Mouse (Mus musculus) kidney, embryonic 14.5 days (tissue): ENCODE results near the gene Incenp. TPM values are rescaled to one million over a fixed set of nuclear protein-coding genes. Genes with fewer than 3 reads are reported as not detected.
"Not testable (repeated sequence)": the region's sequence is repeated elsewhere in the genome, so short reads cannot be mapped to it uniquely, and the experiment has no call there.

Experiments used
- ATAC-seq: fragments of 200-750 bp; cut with Nextera tagmentation; 2 replicates; pipeline ENCODE4 v1.8.0; 2017; ENCODE audit warnings: moderate number of reproducible peaks, mild to moderate bottlenecking, moderate TSS enrichment, moderate library complexity; ENCODE audit not compliant: low FRiP score, low TSS enrichment
- H3K27ac ChIP-seq: fragments of 300-500 bp; sonication (generic); 2 replicates; pipeline ENCODE4 v1.5.1; 2014; ENCODE audit warnings: low read depth, mild to moderate bottlenecking, low read length, moderate library complexity, mixed read lengths
- H3K27me3 ChIP-seq: fragments of 300-500 bp; sonication (generic); 2 replicates; pipeline ENCODE4 v1.6.1; 2014; ENCODE audit warnings: mild to moderate bottlenecking, low read length; ENCODE audit not compliant: control insufficient read depth, insufficient read depth
- H3K36me3 ChIP-seq: fragments of 300-500 bp; sonication (generic); 2 replicates; pipeline ENCODE4 v1.6.1; 2014; ENCODE audit warnings: low read length, mixed read lengths; ENCODE audit not compliant: control insufficient read depth, insufficient read depth
- H3K4me1 ChIP-seq: fragments of 300-500 bp; sonication (generic); 2 replicates; pipeline ENCODE4 v1.6.1; 2014; ENCODE audit warnings: low read length, mixed read lengths; ENCODE audit not compliant: control insufficient read depth, insufficient read depth
- H3K4me2 ChIP-seq: fragments of 300-500 bp; sonication (generic); replicated peaks from 2 replicates; pipeline ENCODE4 v1.6.1; 2014; ENCODE audit warnings: low read depth, mild to moderate bottlenecking, low read length
- H3K4me3 ChIP-seq: fragments of 300-500 bp; sonication (generic); 2 replicates; pipeline ENCODE4 v1.5.1; 2014; ENCODE audit warnings: mild to moderate bottlenecking, low read length
- H3K9ac ChIP-seq: fragments of 300-500 bp; sonication (generic); 2 replicates; pipeline ENCODE4 v1.6.1; 2014; ENCODE audit warnings: low read depth, mild to moderate bottlenecking, low read length, moderate library complexity
- H3K9me3 ChIP-seq: fragments of 300-500 bp; sonication (generic); 2 replicates; pipeline ENCODE4 v1.6.1; 2016; ENCODE audit warnings: low read length; ENCODE audit not compliant: control insufficient read depth
- WGBS: fragments of 180-500 bp; shearing (Covaris S2); extraction: QIAGEN DNeasy Blood & Tissue Kit; methylation state at CpG from one replicate; pipeline ENCODE4 v1.1.7; 2014; 5-methylcytosine and 5-hydroxymethylcytosine counted together
- polyA plus RNA-seq: library from polyadenylated mRNA; unstranded; fragments of >200 nt; fragmentation: Nextera tagmentation; extraction: Ambion mirVana; gene quantifications from 2 replicates; pipeline ENCODE4 v1.2.1, GENCODE M21; 2014

Incenp gene
- polyA plus RNA-seq, 1 experiment from 2014 or later, result 104 TPM

- Histone ChIP-seq H3K4me3 (no peak overlapping the region), H3K27ac (no peak overlapping the region), H3K4me1 (peaks cover 15% of the 10 kb centered on the region; the same call in 1 of the 2 replicates), H3K36me3 (no peaks in the 10 kb centered on the region), H3K9ac (no peak overlapping the region), H3K4me2 (no peak overlapping the region), H3K9me3 (no peaks in the 10 kb centered on the region), H3K27me3 (no peaks in the 10 kb centered on the region)
- ATAC-seq, result no peak
- WGBS, result 81% methylated on average over 6 of the region's 6 CpGs
Observed at GRCm38 (mm10) chr19:9938156-9938823, 38.9 kb upstream of the Incenp start.

GRCm38 (mm10) chr19:9937428-9937827 lies 38.1 kb upstream of the Incenp start:
- WGBS, result 63% methylated on average over 5 of the region's 5 CpGs
- peaks cover 7% of the 10 kb centered on the region; the same call in 1 of the 2 replicates for H3K4me1 ChIP-seq
- ATAC-seq, result no peak

GRCm38 (mm10) chr19:9936579-9936978 lies 37.2 kb upstream of the Incenp start:
- no peaks in the 10 kb centered on the region for H3K27me3 ChIP-seq
- H3K27ac ChIP-seq, result no peak overlapping the region
- WGBS, result 67% methylated on average over 5 of the region's 5 CpGs
- no peak for ATAC-seq
- no peaks in the 10 kb centered on the region for H3K9me3 ChIP-seq
- H3K4me2 ChIP-seq, result no peak overlapping the region
- 0 out of 2 replicates have a peak, but pooled peaks cover 3% of the 10 kb centered on the region for H3K4me1 ChIP-seq
- no peak overlapping the region for H3K4me3 ChIP-seq
- H3K9ac ChIP-seq, result no peak overlapping the region
- H3K36me3 ChIP-seq, result no peaks in the 10 kb centered on the region

More at GRCm38 (mm10) chr19:9937428-9937827, 38.1 kb upstream of the Incenp start:
- no peaks in the 10 kb centered on the region for H3K27me3 ChIP-seq
- H3K36me3 ChIP-seq, result no peaks in the 10 kb centered on the region
- H3K4me2 ChIP-seq, result no peak overlapping the region
- H3K27ac ChIP-seq, result no peak overlapping the region
- H3K4me3 ChIP-seq, result no peak overlapping the region
- no peak overlapping the region for H3K9ac ChIP-seq
- no peaks in the 10 kb centered on the region for H3K9me3 ChIP-seq

GRCm38 (mm10) chr19:9933908-9934307 lies 34.6 kb upstream of the Incenp start:
- 65% methylated on average over 2 of the region's 2 CpGs for WGBS
- Histone ChIP-seq H3K4me1 (0 out of 2 replicates have a peak, but pooled peaks cover 2% of the 10 kb centered on the region), H3K9ac (no peak overlapping the region), H3K4me2 (no peak overlapping the region), H3K27ac (no peak overlapping the region), H3K9me3 (no peaks in the 10 kb centered on the region), H3K36me3 (no peaks in the 10 kb centered on the region), H3K4me3 (no peak overlapping the region), H3K27me3 (no peaks in the 10 kb centered on the region)
- ATAC-seq, result no peak

- not testable (repeated sequence) for H3K9me3 ChIP-seq, H3K27ac ChIP-seq, ATAC-seq, H3K4me2 ChIP-seq, H3K4me1 ChIP-seq, H3K4me3 ChIP-seq, H3K9ac ChIP-seq, H3K27me3 ChIP-seq, H3K36me3 ChIP-seq
- WGBS, result 69% methylated on average over 2 of the region's 2 CpGs
Observed at GRCm38 (mm10) chr19:9931167-9931607, 31.8 kb upstream of the Incenp start.

GRCm38 (mm10) chr19:9928089-9928488 lies 28.7 kb upstream of the Incenp start:
- ATAC-seq, result no peak
- no peaks in the 10 kb centered on the region for H3K36me3 ChIP-seq
- no peaks in the 10 kb centered on the region for H3K9me3 ChIP-seq
- no peak overlapping the region for H3K4me3 ChIP-seq
- no peak overlapping the region for H3K4me2 ChIP-seq
- WGBS, result 83% methylated on average over 9 of the region's 9 CpGs
- no peak overlapping the region for H3K27ac ChIP-seq
- no peak overlapping the region for H3K9ac ChIP-seq
- H3K4me1 ChIP-seq, result peaks cover 9% of the 10 kb centered on the region; the same call in 1 of the 2 replicates
- H3K27me3 ChIP-seq, result no peaks in the 10 kb centered on the region

- WGBS, result 34% methylated on average over 8 of the region's 8 CpGs
- Histone ChIP-seq H3K27ac (no peak overlapping the region), H3K36me3 (no peaks in the 10 kb centered on the region), H3K9ac (no peak overlapping the region), H3K4me3 (no peak overlapping the region), H3K4me2 (no peak overlapping the region), H3K27me3 (no peaks in the 10 kb centered on the region), H3K9me3 (no peaks in the 10 kb centered on the region), H3K4me1 (peaks cover 25% of the 10 kb centered on the region)
- ATAC-seq, result no peak
Observed at GRCm38 (mm10) chr19:9924769-9925272, 25.5 kb upstream of the Incenp start.

GRCm38 (mm10) chr19:9924034-9924768 lies 24.9 kb upstream of the Incenp start:
- Histone ChIP-seq H3K27me3 (no peaks in the 10 kb centered on the region), H3K9me3 (no peaks in the 10 kb centered on the region), H3K4me1 (peaks cover 25% of the 10 kb centered on the region), H3K36me3 (no peaks in the 10 kb centered on the region), H3K27ac (no peak overlapping the region), H3K4me3 (no peak overlapping the region), H3K9ac (no peak overlapping the region), H3K4me2 (no peak overlapping the region)
- no peak for ATAC-seq
- WGBS, result 43% methylated on average over 13 of the region's 13 CpGs

- Histone ChIP-seq H3K27ac (no peak overlapping the region), H3K9me3 (no peaks in the 10 kb centered on the region), H3K4me3 (no peak overlapping the region), H3K36me3 (no peaks in the 10 kb centered on the region), H3K9ac (no peak overlapping the region), H3K4me2 (no peak overlapping the region), H3K27me3 (no peaks in the 10 kb centered on the region), H3K4me1 (peaks cover 25% of the 10 kb centered on the region)
- no peak for ATAC-seq
Observed at GRCm38 (mm10) chr19:9923048-9923447, 23.7 kb upstream of the Incenp start.
